Mouse (Mus musculus) E14TG2a.4 (cell line): ENCODE data around the gene Tmem132a.
A peak's percentile ranks its signal among the peaks of the same experiment; 100 is the strongest.

Experiments
- H3K27me3 ChIP-seq: 2 replicates; pipeline ENCODE4 v1.6.1; 2014; ENCODE audit warnings: low read length, control low read depth; ENCODE audit not compliant: insufficient read depth
- H3K36me3 ChIP-seq: 2 replicates; pipeline ENCODE4 v1.6.1; 2014; ENCODE audit warnings: low read length, control low read depth; ENCODE audit not compliant: insufficient read depth
- H3K4me1 ChIP-seq: replicated peaks from 2 replicates; pipeline ENCODE4 v1.6.1; 2014; ENCODE audit warnings: low read depth, low read length, control low read depth
- H3K4me3 ChIP-seq: replicated peaks from 2 replicates; pipeline ENCODE4 v1.5.1; 2014; ENCODE audit warnings: mild to moderate bottlenecking, low read length
- H3K9me3 ChIP-seq: 2 replicates; pipeline ENCODE4 v1.6.1; 2014; ENCODE audit warnings: low read length, control low read depth
- CTCF ChIP-seq: conservative IDR thresholded peaks from 2 replicates; pipeline ENCODE4 v1.5.1; 2014; ENCODE audit warnings: low read length
- NANOG ChIP-seq: IDR thresholded peaks from 2 replicates; pipeline ENCODE4 v1.6.1; 2014; ENCODE audit warnings: borderline replicate concordance, low read length, mixed read lengths
- POU5F1 ChIP-seq: IDR thresholded peaks from 2 replicates; pipeline ENCODE4 v1.6.1; 2014; ENCODE audit warnings: low read length, borderline replicate concordance

Tmem132a gene

DNA sequence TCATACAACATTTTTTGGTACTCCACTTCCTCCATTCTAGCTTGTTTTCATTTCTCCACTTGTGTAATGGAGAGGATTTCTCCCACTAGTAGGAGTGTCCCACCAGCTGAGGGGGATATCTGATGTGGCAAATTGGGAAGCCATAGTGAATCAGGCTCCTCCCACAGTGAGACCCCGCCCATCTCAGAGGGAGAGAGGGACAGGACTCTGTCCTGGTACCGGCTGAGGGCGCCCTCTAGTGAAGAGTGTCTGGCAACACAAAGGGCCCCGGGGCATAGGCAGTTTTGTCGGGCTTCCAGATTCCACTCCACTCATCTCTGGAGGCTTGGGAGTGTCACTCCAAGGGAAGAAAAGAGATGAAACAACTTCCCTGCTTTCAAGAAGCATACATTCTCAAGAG is 38.3 kb downstream of the Tmem132a start:
- Histone ChIP-seq H3K36me3 (no peaks in the 10 kb centered on the region), H3K9me3 (no peaks in the 10 kb centered on the region), H3K4me3 (no peak overlapping the region), H3K4me1 (peaks cover 44% of the 10 kb centered on the region), H3K27me3 (no peaks in the 10 kb centered on the region)
- TF ChIP-seq POU5F1 (no peak), CTCF (peak; percentile 56)

DNA sequence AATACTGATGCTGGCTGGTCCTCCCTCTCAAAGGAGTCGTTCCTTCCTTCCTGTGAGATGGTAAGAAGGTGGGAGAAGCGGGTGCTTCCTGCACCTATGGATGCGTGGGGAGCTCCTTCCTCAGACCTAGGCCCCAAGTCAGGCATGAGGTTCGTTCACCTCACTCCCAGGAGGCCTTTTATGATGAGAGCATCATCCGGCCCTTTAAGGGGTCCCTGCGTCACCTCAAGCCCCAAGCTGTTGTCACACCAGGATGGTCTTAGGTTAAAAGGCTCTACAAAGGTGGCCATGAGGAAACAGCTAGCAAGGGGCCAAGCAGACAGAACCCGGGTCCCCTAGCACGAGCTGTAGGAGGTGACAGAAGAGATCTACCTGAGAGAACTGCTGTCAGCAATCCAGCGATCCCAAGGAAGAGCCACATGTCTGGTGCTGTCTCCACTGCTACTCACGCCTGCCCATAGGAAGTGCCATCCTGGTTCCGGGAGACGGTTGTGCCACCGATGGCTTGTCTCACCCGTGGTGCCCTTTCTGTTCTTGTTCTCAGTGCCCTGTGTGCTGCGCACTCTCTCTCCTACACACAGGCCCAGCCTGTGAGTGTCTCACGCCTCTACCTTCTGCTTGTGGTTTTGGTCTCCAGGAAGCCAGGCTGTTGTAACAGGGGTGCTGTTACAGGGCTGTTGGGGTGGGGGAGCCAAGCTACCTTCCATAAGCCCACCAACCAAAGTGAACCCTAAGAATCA is 40.1 kb downstream of the Tmem132a start, which contains the start of gene Cd6:
Cd6 (minus strand) TSS at position 623 of the 740 bp plus-strand sequence.
- Histone ChIP-seq H3K27me3 (no peaks in the 10 kb centered on the region), H3K4me1 (peaks cover 26% of the 10 kb centered on the region), H3K4me3 (no peak within 1 kb of the TSS), H3K9me3 (no peaks in the 10 kb centered on the region), H3K36me3 (no peaks in the 10 kb centered on the region)
- TF ChIP-seq CTCF (no peak), NANOG (no peak), POU5F1 (no peak)

DNA sequence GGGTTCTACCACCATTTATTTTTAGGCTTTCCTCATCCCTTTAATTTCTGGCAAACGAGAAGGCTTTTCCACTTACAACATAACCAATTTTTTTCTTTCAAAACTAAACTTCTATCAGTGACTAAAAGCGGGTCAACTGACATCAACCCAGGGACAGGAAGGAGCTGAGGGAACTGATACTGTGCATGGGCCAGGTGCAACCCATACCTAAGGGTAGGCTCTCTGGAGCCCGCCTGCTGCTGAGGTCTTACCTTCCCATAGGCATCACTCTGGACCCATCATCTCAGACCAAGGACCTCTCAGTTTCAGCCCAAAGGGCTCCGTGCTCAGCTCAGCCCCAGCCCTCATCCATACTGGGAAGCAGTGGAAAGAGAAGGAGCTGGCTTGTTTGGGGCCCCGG is 41.4 kb downstream of the Tmem132a start:
- no peak for TF ChIP-seq POU5F1
- TF ChIP-seq CTCF: no peak
- TF ChIP-seq NANOG: no peak
- H3K27me3 ChIP-seq: no peaks in the 10 kb centered on the region
- H3K4me3 ChIP-seq: no peak overlapping the region
- peaks cover 15% of the 10 kb centered on the region for H3K4me1 ChIP-seq
- no peaks in the 10 kb centered on the region for H3K9me3 ChIP-seq
- no peaks in the 10 kb centered on the region for H3K36me3 ChIP-seq

DNA sequence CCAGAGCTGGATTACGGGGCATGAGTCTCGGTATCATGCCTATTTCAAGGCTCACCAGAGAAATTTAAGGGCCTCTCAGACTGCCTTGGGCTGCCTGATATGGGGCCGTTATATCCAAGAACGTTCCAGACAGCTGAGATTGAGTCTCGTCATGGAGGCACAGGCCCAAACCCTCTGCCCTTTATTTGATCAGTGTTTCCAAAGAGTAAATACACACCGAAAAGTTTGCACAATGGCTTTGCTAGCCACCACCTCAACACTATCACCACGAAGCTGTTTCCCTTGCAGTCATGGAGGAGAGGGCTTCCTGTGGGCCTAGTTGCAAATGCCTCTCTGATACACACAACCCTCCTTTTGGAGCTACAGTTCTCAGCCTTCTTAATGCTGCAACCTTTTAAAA is 45.7 kb downstream of the Tmem132a start:
- Histone ChIP-seq H3K9me3 (no peaks in the 10 kb centered on the region), H3K36me3 (no peaks in the 10 kb centered on the region), H3K27me3 (no peaks in the 10 kb centered on the region), H3K4me1 (peaks cover 20% of the 10 kb centered on the region), H3K4me3 (no peak overlapping the region)
- TF ChIP-seq NANOG (no peak), CTCF (no peak), POU5F1 (no peak)

DNA sequence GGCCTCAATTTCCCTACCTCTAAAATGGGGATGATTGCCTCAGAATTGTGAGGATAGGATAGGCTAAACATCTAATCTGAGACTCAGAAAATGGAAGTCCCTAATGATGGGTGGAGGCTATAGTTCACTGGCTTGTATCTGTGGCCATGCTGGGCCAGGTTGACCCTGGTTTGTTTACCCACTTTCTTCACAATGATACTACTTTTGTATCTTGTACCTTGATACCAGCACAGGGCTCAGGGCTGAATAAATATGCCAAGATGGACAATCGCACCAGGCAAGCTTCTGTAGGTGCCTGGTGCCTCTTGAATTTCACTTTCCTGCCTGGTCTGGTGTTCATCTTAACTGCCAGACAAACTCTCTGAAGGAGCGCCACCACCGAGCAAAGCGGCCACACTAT is 47.2 kb downstream of the Tmem132a start:
- peaks cover 36% of the 10 kb centered on the region for H3K4me1 ChIP-seq
- no peaks in the 10 kb centered on the region for H3K9me3 ChIP-seq
- peaks cover 2% of the 10 kb centered on the region; the same call in 1 of the 2 replicates for H3K27me3 ChIP-seq
- TF ChIP-seq NANOG (no peak), CTCF (no peak), POU5F1 (no peak)
- H3K4me3 ChIP-seq: no peak overlapping the region
- no peaks in the 10 kb centered on the region for H3K36me3 ChIP-seq

DNA sequence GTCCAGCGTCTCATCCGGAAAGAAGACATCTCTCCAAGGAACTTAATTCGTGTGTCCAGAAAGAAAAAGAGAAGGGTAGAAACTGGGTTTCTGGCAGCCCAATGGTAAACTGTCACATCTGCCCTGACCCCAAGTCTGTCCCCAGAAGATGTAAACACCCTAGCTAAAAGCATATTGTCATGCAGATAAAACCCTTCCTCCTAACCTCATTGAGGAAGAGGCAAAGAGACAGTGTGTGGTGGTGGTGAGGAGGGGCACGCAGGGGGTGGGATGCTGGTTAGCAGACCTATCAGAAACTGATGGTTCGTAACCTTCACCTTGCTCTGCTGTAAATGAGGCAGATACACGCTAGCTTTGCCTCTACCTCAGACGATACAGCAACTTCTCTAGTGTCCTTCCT is 48.4 kb downstream of the Tmem132a start:
- Histone ChIP-seq H3K27me3 (peaks cover 5% of the 10 kb centered on the region; the same call in 1 of the 2 replicates), H3K4me1 (peaks cover 39% of the 10 kb centered on the region), H3K9me3 (no peaks in the 10 kb centered on the region), H3K36me3 (no peaks in the 10 kb centered on the region), H3K4me3 (no peak overlapping the region)
- TF ChIP-seq CTCF: no peak
- peak; percentile 83; the same call in 1 of the 2 replicates for TF ChIP-seq POU5F1

DNA sequence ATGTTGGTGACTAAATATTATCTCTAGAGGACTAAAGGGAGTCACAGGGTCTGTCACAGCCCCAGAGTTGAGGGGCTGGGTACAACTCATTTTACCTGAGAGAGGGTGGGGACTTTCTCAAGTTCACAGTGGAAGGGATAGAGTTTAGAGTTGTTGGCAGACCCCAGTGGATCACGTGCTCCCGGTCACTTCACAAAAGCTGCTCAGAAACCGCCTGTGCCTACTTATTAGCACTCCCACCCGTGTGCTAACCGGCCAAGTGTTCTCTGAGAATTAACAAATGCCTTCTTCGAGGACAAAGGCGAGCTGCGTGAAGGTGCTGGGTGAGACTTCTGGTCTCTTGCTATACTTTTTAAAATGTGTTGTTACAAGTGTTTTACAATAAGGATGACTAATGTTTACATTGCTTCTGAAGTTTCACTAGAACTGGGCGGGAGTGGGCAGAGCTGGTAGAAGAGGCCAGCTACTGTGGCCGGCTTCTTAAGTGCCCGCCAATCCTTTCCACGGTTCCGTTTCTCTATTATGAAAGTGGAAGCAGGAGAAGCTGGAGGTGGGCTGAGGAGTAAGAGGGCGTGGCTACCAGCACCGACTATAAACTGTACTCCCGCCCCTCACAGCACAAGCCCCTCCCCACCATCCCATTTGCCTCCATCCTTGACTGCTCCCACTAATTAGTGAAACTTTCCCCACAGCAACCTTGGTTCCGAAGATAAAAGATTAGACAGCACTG is 51.4 kb downstream of the Tmem132a start:
- Histone ChIP-seq H3K27me3 (peaks cover 5% of the 10 kb centered on the region; the same call in 1 of the 2 replicates), H3K36me3 (no peaks in the 10 kb centered on the region), H3K4me3 (peak overlapping the region; percentile 21; the same call in 1 of the 2 replicates), H3K9me3 (no peaks in the 10 kb centered on the region), H3K4me1 (peaks cover 39% of the 10 kb centered on the region)
- TF ChIP-seq NANOG: no peak
- TF ChIP-seq POU5F1: no peak
- TF ChIP-seq CTCF: no peak

DNA sequence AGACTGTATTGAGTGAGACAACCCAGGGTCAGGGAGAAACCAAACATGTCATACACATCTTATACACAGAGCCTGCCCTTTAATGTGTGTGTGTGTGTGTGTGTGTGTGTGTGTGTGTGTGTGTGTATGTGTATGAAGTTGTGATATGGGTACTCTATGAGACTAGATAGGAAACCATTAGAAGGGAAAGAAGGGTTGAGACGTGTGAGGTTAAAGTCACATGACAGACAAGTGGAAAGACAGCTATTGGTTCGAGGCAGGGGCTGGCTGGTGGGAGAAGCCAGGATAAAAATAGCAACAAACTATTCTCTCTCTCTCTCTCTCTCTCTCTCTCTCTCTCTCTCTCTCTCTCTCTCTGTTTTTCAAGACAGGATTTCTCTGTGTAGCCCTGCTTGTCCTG is 53.3 kb downstream of the Tmem132a start:
- Histone ChIP-seq H3K36me3 (no peaks in the 10 kb centered on the region), H3K4me3 (no peak overlapping the region), H3K27me3 (peaks cover 5% of the 10 kb centered on the region; the same call in 1 of the 2 replicates), H3K4me1 (peaks cover 29% of the 10 kb centered on the region), H3K9me3 (no peaks in the 10 kb centered on the region)
- no peak for TF ChIP-seq NANOG
- TF ChIP-seq POU5F1: no peak
- no peak for TF ChIP-seq CTCF
